Comparison of ENCODE assay signal across 8 mouse cellular contexts in the genomic region with DNA sequence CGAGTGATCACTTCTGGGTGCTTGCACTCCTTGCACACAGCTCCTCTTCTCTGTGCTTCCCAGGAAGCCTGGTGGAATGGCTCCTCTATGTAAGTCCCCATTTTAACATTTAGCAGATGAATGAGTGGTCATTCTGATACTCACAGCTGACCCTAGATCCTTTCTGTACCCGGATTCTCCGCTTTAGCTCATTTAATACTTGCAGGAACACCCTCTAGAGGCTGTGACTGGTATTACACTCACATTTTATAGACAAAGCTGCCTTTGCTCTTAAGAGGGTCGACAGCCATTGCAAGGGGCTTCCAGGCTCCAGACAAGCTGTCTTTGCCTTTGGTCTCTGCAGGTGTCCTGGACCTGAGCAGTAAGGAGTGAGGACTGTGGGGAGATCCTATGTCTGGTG. TPM values are rescaled to one million over a fixed set of nuclear protein-coding genes. Genes with fewer than 3 reads are reported as not detected.
A peak's percentile ranks its signal among the peaks of the same experiment; 100 is the strongest.
DNase-seq lines count a peak whose midpoint lies in the region; ATAC-seq lines count a peak whose summit lies in the region.

No protein-coding gene starts in this region.

- no peaks in the 10 kb centered on the region for H3K9me3 ChIP-seq in kidney, embryonic 16.5 days (ENCODE audit: low read length)
- no peaks in the 10 kb centered on the region for H3K9me3 ChIP-seq in embryonic facial prominence, embryonic 14.5 days (ENCODE audit: control insufficient read depth, low read length)
- no peaks in the 10 kb centered on the region for H3K9me3 ChIP-seq in limb, embryonic 15.5 days

- no peak overlapping the region for H3K27ac ChIP-seq in kidney, embryonic 16.5 days (ENCODE audit: low read length)
- no peak overlapping the region for H3K27ac ChIP-seq in embryonic facial prominence, embryonic 14.5 days (replicated peaks; ENCODE audit: low read depth, low read length)
- H3K27ac ChIP-seq in limb, embryonic 15.5 days, result no peak overlapping the region

- 0 out of 2 replicates have a peak, but pooled peaks cover 2% of the 10 kb centered on the region for H3K36me3 ChIP-seq in kidney, embryonic 16.5 days (ENCODE audit: insufficient read depth, low read length)
- no peaks in the 10 kb centered on the region; the same call in 1 of the 2 replicates for H3K36me3 ChIP-seq in embryonic facial prominence, embryonic 14.5 days (ENCODE audit: control insufficient read depth, insufficient read depth, low read length)
- no peaks in the 10 kb centered on the region for H3K36me3 ChIP-seq in limb, embryonic 15.5 days

- WGBS in kidney, embryonic 16.5 days, result 27% methylated on average over 4 of the region's 4 CpGs
- 25% methylated on average over 4 of the region's 4 CpGs for WGBS in embryonic facial prominence, embryonic 14.5 days
- 31% methylated on average over 4 of the region's 4 CpGs for WGBS in limb, embryonic 15.5 days

- no peaks in the 10 kb centered on the region for H3K27me3 ChIP-seq in kidney, embryonic 16.5 days (ENCODE audit: insufficient read depth, low read length)
- no peaks in the 10 kb centered on the region for H3K27me3 ChIP-seq in embryonic facial prominence, embryonic 14.5 days (replicated peaks; ENCODE audit: control insufficient read depth, insufficient read depth, low read length)
- H3K27me3 ChIP-seq in limb, embryonic 15.5 days, result no peaks in the 10 kb centered on the region

- H3K9ac ChIP-seq in kidney, embryonic 16.5 days (replicated peaks; ENCODE audit: low read length), result no peak overlapping the region
- H3K9ac ChIP-seq in embryonic facial prominence, embryonic 14.5 days (ENCODE audit: low read depth, low read length), result no peak overlapping the region
- H3K9ac ChIP-seq in limb, embryonic 15.5 days, result no peak overlapping the region

- H3K4me3 ChIP-seq in kidney, embryonic 16.5 days (ENCODE audit: low read length), result no peak overlapping the region
- no peak overlapping the region for H3K4me3 ChIP-seq in embryonic facial prominence, embryonic 14.5 days (ENCODE audit: low read depth, low read length)
- H3K4me3 ChIP-seq in limb, embryonic 15.5 days, result no peak overlapping the region

- ATAC-seq in kidney, embryonic 16.5 days (ENCODE audit: low FRiP score, low TSS enrichment), result no peak
- no peak for ATAC-seq in embryonic facial prominence, embryonic 14.5 days (ENCODE audit: low read depth)
- no peak for ATAC-seq in limb, embryonic 15.5 days (ENCODE audit: insufficient number of reproducible peaks, low FRiP score, low TSS enrichment, low read depth)

- intact Hi-C loops in left cerebral cortex, postnatal 4 days (cut with DNase I), result no loop called here

- H3K4me1 ChIP-seq in kidney, embryonic 16.5 days (ENCODE audit: insufficient read depth, low read length), result peaks cover 7% of the 10 kb centered on the region
- H3K4me1 ChIP-seq in embryonic facial prominence, embryonic 14.5 days (ENCODE audit: control insufficient read depth, insufficient read depth, low read length), result peaks cover 6% of the 10 kb centered on the region; the same call in 1 of the 2 replicates
- H3K4me1 ChIP-seq in limb, embryonic 15.5 days, result peaks cover 17% of the 10 kb centered on the region

- peak; percentile 47 for DNase-seq in kidney, adult 9 months
- peak; percentile 78 for DNase-seq in NIH3T3 (ENCODE audit: low read depth)
- peak; percentile 68 for DNase-seq in embryonic facial prominence, embryonic 14.5 days (ENCODE audit: low spot score)
- DNase-seq in retina, postnatal 7 days (ENCODE audit: low read depth, low spot score), result peak; percentile 50
- DNase-seq in yolk sac, embryonic 10.5 days (ENCODE audit: low spot score), result no peak
- no peak for DNase-seq in left cerebral cortex, postnatal 4 days

- no peak overlapping the region for H3K4me2 ChIP-seq in kidney, embryonic 16.5 days (replicated peaks; ENCODE audit: low read depth, low read length)
- peak overlapping the region; percentile 61; the same call in 1 of the 2 replicates for H3K4me2 ChIP-seq in embryonic facial prominence, embryonic 14.5 days (ENCODE audit: low read depth, low read length)
- peak overlapping the region; percentile 22 for H3K4me2 ChIP-seq in limb, embryonic 15.5 days

RNA-seq across cellular contexts. Expression of gene Hmcn2, which starts 14.9 kb away (rescaled TPM):
- polyA plus RNA-seq in kidney, embryonic 16.5 days (2015; fragmentation: Nextera tagmentation; extraction: Ambion mirVana), result 0.24 and 0.34 TPM in 2 replicates
- polyA plus RNA-seq in embryonic facial prominence, embryonic 14.5 days (2014; fragmentation: Nextera tagmentation; extraction: Ambion mirVana), result 1.0 TPM in 2 replicates
- 0.32 and 0.74 TPM in 2 replicates for polyA plus RNA-seq in limb, embryonic 15.5 days (2015; fragmentation: Nextera tagmentation; extraction: Ambion mirVana)
- total RNA-seq in left cerebral cortex, postnatal 4 days (2021), result under 1 TPM; 0.42 to 0.72 TPM

RNA-seq across cellular contexts. Expression of gene Ncs1, which starts 53.6 kb away (rescaled TPM):
- polyA plus RNA-seq in kidney, embryonic 16.5 days (2015; fragmentation: Nextera tagmentation; extraction: Ambion mirVana), result 37.9 and 41.5 TPM in 2 replicates
- polyA plus RNA-seq in embryonic facial prominence, embryonic 14.5 days (2014; fragmentation: Nextera tagmentation; extraction: Ambion mirVana), result 45.6 and 49.2 TPM in 2 replicates
- polyA plus RNA-seq in limb, embryonic 15.5 days (2015; fragmentation: Nextera tagmentation; extraction: Ambion mirVana), result 32.3 and 33.9 TPM in 2 replicates
- 100 to 1,000 TPM; 161 to 162 TPM for total RNA-seq in left cerebral cortex, postnatal 4 days (2021)

Comparison
In these comparisons a context has a peak if more than half of its experiments do, and no peak if none do; other contexts are left out.
1. DNase-seq: peak in kidney, adult 9 months (single experiment), NIH3T3 (single experiment), embryonic facial prominence, embryonic 14.5 days (single experiment) and retina, postnatal 7 days (single experiment); none in yolk sac, embryonic 10.5 days (single experiment) and left cerebral cortex, postnatal 4 days (single experiment).